Mouse (Mus musculus) urinary bladder, postnatal 4 days (tissue): Measurements from ENCODE around the gene Alpi.

Experiments used
- DNase-seq, 2 experiments: peaks; one replicate each; pipeline ENCODE4 v3.0.0; 2021 to 2022; ENCODE audit warnings: low spot score in 2 of 2

Alpi gene

GRCm38 (mm10) chr1:87101411-87101810 is at the start of gene Alpi:
Alpi (minus strand) TSS chr1:87101606.
- peak in 1 of 2 experiments; percentile 54 for DNase-seq

- DNase-seq: no peak
Observed at GRCm38 (mm10) chr1:87149422-87149821, 48.0 kb upstream of the Alpi start.

GRCm38 (mm10) chr1:87143141-87143540 is 41.7 kb upstream of the Alpi start:
- no peak for DNase-seq

- no peak for DNase-seq
Observed at GRCm38 (mm10) chr1:87142456-87142855, 41.0 kb upstream of the Alpi start.

- no peak for DNase-seq
Observed at GRCm38 (mm10) chr1:87141550-87141949, 40.1 kb upstream of the Alpi start.

GRCm38 (mm10) chr1:87131803-87132202 is 30.4 kb upstream of the Alpi start:
- DNase-seq: no peak

- DNase-seq: no peak
Observed at GRCm38 (mm10) chr1:87127206-87128030, 26.0 kb upstream of the Alpi start.

- DNase-seq: no peak
Observed at GRCm38 (mm10) chr1:87124673-87125072, 23.3 kb upstream of the Alpi start, which contains the start of gene Akp3. Akp3 (plus strand) TSS chr1:87124973.

- DNase-seq: no peak
Observed at GRCm38 (mm10) chr1:87114784-87115183, 13.4 kb upstream of the Alpi start.

GRCm38 (mm10) chr1:87111719-87112354 is 10.4 kb upstream of the Alpi start:
- no peak for DNase-seq

- DNase-seq: peak in 1 of 2 experiments; percentile 51
Observed at GRCm38 (mm10) chr1:87108564-87108963, 7.2 kb upstream of the Alpi start.

- peak in 1 of 2 experiments; percentile 54 for DNase-seq
Observed at GRCm38 (mm10) chr1:87106536-87106935, 5.1 kb upstream of the Alpi start.

GRCm38 (mm10) chr1:87103936-87104335 is 2.5 kb upstream of the Alpi start:
- DNase-seq: peak in 1 of 2 experiments; percentile 32

GRCm38 (mm10) chr1:87102114-87102513 is 708 bp upstream of the Alpi start:
- DNase-seq: peak in 1 of 2 experiments; percentile 39

- peak; percentile 33 to 71 for DNase-seq
Observed at GRCm38 (mm10) chr1:87098358-87098975, 2.9 kb downstream of the Alpi start.

GRCm38 (mm10) chr1:87095642-87096041 is 5.8 kb downstream of the Alpi start:
- peak in 1 of 2 experiments; percentile 56 for DNase-seq

- DNase-seq: no peak
Observed at GRCm38 (mm10) chr1:87089828-87090227, 11.6 kb downstream of the Alpi start, which contains the start of gene Alppl2. Alppl2 (minus strand) TSS chr1:87089928.

- DNase-seq: peak in 1 of 2 experiments; percentile 54
Observed at GRCm38 (mm10) chr1:87089251-87089650, 12.2 kb downstream of the Alpi start.

GRCm38 (mm10) chr1:87086964-87087363 is 14.4 kb downstream of the Alpi start:
- peak in 1 of 2 experiments; percentile 58 for DNase-seq

GRCm38 (mm10) chr1:87086196-87086595 is 15.2 kb downstream of the Alpi start:
- DNase-seq: peak in 1 of 2 experiments; percentile 52

GRCm38 (mm10) chr1:87073776-87074175 is 27.6 kb downstream of the Alpi start:
- no peak for DNase-seq

GRCm38 (mm10) chr1:87070720-87071119 is 30.7 kb downstream of the Alpi start:
- DNase-seq: no peak
